Mouse (Mus musculus) stomach, postnatal 0 days (tissue): ENCODE data around the gene Gm20489. TPM values are rescaled to one million over a fixed set of nuclear protein-coding genes. Genes with fewer than 3 reads are reported as not detected.

Experiments used
- ATAC-seq: fragments of 200-750 bp; cut with Nextera tagmentation; 2 replicates; pipeline ENCODE4 v1.8.0; 2017; ENCODE audit not compliant: low FRiP score, low TSS enrichment
- DNase-seq: peaks from one replicate; pipeline ENCODE4 v3.0.0-alpha.2; 2016; ENCODE audit warnings: low spot score
- H3K27ac ChIP-seq: fragments of 300-500 bp; sonication (generic); replicated peaks from 2 replicates; pipeline ENCODE4 v1.5.1; 2014; ENCODE audit warnings: mild to moderate bottlenecking, control low read depth
- H3K27me3 ChIP-seq: fragments of 300-500 bp; sonication (generic); 2 replicates; pipeline ENCODE4 v1.6.1; 2014; ENCODE audit warnings: low read length; ENCODE audit not compliant: control insufficient read depth, insufficient read depth
- H3K36me3 ChIP-seq: fragments of 300-500 bp; sonication (generic); 2 replicates; pipeline ENCODE4 v1.6.1; 2014; ENCODE audit warnings: low read length, mixed read lengths; ENCODE audit not compliant: control insufficient read depth, insufficient read depth
- H3K4me1 ChIP-seq: fragments of 300-500 bp; sonication (generic); replicated peaks from 2 replicates; pipeline ENCODE4 v1.6.1; 2014; ENCODE audit warnings: antibody characterized with exemption; ENCODE audit not compliant: control insufficient read depth, insufficient read depth
- H3K4me2 ChIP-seq: fragments of 300-500 bp; sonication (generic); replicated peaks from 2 replicates; pipeline ENCODE4 v1.6.1; 2014; ENCODE audit warnings: low read depth, mild to moderate bottlenecking, control low read depth, moderate library complexity
- H3K4me3 ChIP-seq: fragments of 300-500 bp; sonication (generic); 2 replicates; pipeline ENCODE4 v1.5.1; 2014; ENCODE audit warnings: low read depth, low read length, control low read depth
- H3K9ac ChIP-seq: fragments of 300-500 bp; sonication (generic); 2 replicates; pipeline ENCODE4 v1.6.1; 2014; ENCODE audit warnings: mild to moderate bottlenecking, low read length, control low read depth, mixed read lengths
- H3K9me3 ChIP-seq: fragments of 300-500 bp; sonication (generic); 2 replicates; pipeline ENCODE4 v1.6.1; 2016; ENCODE audit warnings: low read length; ENCODE audit not compliant: control insufficient read depth
- CTCF ChIP-seq: IDR thresholded peaks from 2 replicates; pipeline ENCODE4 v1.5.1; 2016; ENCODE audit warnings: antibody characterized with exemption, low read depth, mild to moderate bottlenecking, moderate library complexity
- EP300 ChIP-seq: optimal IDR thresholded peaks from 2 replicates; pipeline ENCODE3; 2016; ENCODE audit warnings: antibody characterized with exemption
- WGBS: fragments of 180-500 bp; shearing (Covaris S2); extraction: QIAGEN DNeasy Blood & Tissue Kit; methylation state at CpG from one replicate; pipeline ENCODE4 v1.1.7; 2014; 5-methylcytosine and 5-hydroxymethylcytosine counted together
- polyA plus RNA-seq: library from polyadenylated mRNA; unstranded; fragments of >200 nt; fragmentation: Nextera tagmentation; extraction: Ambion mirVana; gene quantifications from 2 replicates; pipeline ENCODE4 v1.2.1, GENCODE M21; 2015

Gene Gm20489
- polyA plus RNA-seq, 1 experiment from 2014 or later = not detected

- Histone ChIP-seq H3K9me3 (no peaks in the 10 kb centered on the region), H3K9ac (peak overlapping the region; percentile 56), H3K27me3 (no peaks in the 10 kb centered on the region), H3K36me3 (no peaks in the 10 kb centered on the region), H3K4me3 (peak overlapping the region; percentile 47), H3K27ac (0 out of 2 replicates have a peak overlapping the region, but pooled peaks have one; percentile 45), H3K4me1 (no peaks in the 10 kb centered on the region), H3K4me2 (peak overlapping the region; percentile 74)
- no peak for TF ChIP-seq EP300
- DNase-seq (peak; percentile 18), ATAC-seq (peak; percentile 49)
- WGBS = 13% methylated on average over 26 of the region's 26 CpGs
These were observed 14.1 kb downstream of the Gm20489 start for GRCm38 (mm10) chrX:101254740-101255139.

GRCm38 (mm10) chrX:101253952-101254729 is 14.7 kb downstream of the Gm20489 start, which contains the start of gene Foxo4:
Gene Foxo4, plus strand, starts transcription at chrX:101254528.
- Histone ChIP-seq H3K9me3 (no peaks in the 10 kb centered on the region), H3K4me2 (peak within 1 kb of the TSS; percentile 74), H3K27me3 (no peaks in the 10 kb centered on the region), H3K9ac (peak within 1 kb of the TSS; percentile 56), H3K4me1 (no peaks in the 10 kb centered on the region), H3K36me3 (no peaks in the 10 kb centered on the region), H3K4me3 (peak within 1 kb of the TSS; percentile 47), H3K27ac (peak within 1 kb of the TSS; percentile 45; the same call in 1 of the 2 replicates)
- DNase-seq = peak; percentile 86
- 17% methylated on average over 40 of the region's 47 CpGs for WGBS
- peak; percentile 91 for ATAC-seq
- TF ChIP-seq EP300 = no peak

- Histone ChIP-seq H3K4me2 (no peak overlapping the region), H3K36me3 (no peaks in the 10 kb centered on the region), H3K27ac (no peak overlapping the region), H3K4me3 (no peak overlapping the region), H3K4me1 (no peaks in the 10 kb centered on the region), H3K9me3 (no peaks in the 10 kb centered on the region), H3K27me3 (no peaks in the 10 kb centered on the region), H3K9ac (no peak overlapping the region)
- 30% methylated on average over 1 of the region's 1 CpGs for WGBS
- no peak for ATAC-seq
- no peak for TF ChIP-seq CTCF
- TF ChIP-seq EP300 = no peak
- DNase-seq = no peak
These were observed 23.8 kb downstream of the Gm20489 start for GRCm38 (mm10) chrX:101245011-101245410.

GRCm38 (mm10) chrX:101222796-101223162 is 46.0 kb downstream of the Gm20489 start:
- Histone ChIP-seq H3K9ac (no peak overlapping the region), H3K36me3 (no peaks in the 10 kb centered on the region), H3K4me3 (peak overlapping the region; percentile 52), H3K9me3 (no peaks in the 10 kb centered on the region), H3K4me2 (peak overlapping the region; percentile 53), H3K27ac (no peak overlapping the region), H3K27me3 (no peaks in the 10 kb centered on the region), H3K4me1 (no peaks in the 10 kb centered on the region)
- WGBS = 25% methylated on average over 7 of the region's 7 CpGs
- TF ChIP-seq EP300 = no peak
- TF ChIP-seq CTCF = no peak
- no peak for DNase-seq
- 0 out of 2 replicates have a peak, but pooled peaks have one; percentile 11 for ATAC-seq

GRCm38 (mm10) chrX:101221834-101222795 is 46.7 kb downstream of the Gm20489 start, which contains the start of gene Snx12:
Gene Snx12, minus strand, starts transcription at chrX:101222563.
- DNase-seq (peak; percentile 83), ATAC-seq (peak; percentile 95)
- H3K9ac ChIP-seq = peak within 1 kb of the TSS; percentile 61
- no peaks in the 10 kb centered on the region for H3K36me3 ChIP-seq
- no peaks in the 10 kb centered on the region for H3K27me3 ChIP-seq
- H3K4me2 ChIP-seq = peak within 1 kb of the TSS; percentile 53
- TF ChIP-seq CTCF (no peak), EP300 (no peak)
- peak within 1 kb of the TSS; percentile 52 for H3K4me3 ChIP-seq
- peak within 1 kb of the TSS; percentile 73; the same call in 1 of the 2 replicates for H3K27ac ChIP-seq
- H3K4me1 ChIP-seq = no peaks in the 10 kb centered on the region
- H3K9me3 ChIP-seq = no peaks in the 10 kb centered on the region
- 8% methylated on average over 55 of the region's 55 CpGs for WGBS

Other genes starting within 250 kb of the Gm20489 start
- 0.08 TPM in 2 replicates for gene Tex11, start 209.4 kb downstream of the Gm20489 start, polyA plus RNA-seq
- gene Slc7a3, start 183.0 kb downstream of the Gm20489 start, polyA plus RNA-seq = 1.8 and 2.1 TPM in 2 replicates
- 35.7 and 40.0 TPM in 2 replicates for gene Snx12, start 46.5 kb downstream of the Gm20489 start, polyA plus RNA-seq
- 0.91 and 0.97 TPM in 2 replicates for gene Foxo4, start 14.5 kb downstream of the Gm20489 start, polyA plus RNA-seq
- gene Gm614, start 5.0 kb downstream of the Gm20489 start, polyA plus RNA-seq = not detected in 2 replicates
- gene Il2rg, start 768 bp downstream of the Gm20489 start, polyA plus RNA-seq = 3.3 and 3.8 TPM in 2 replicates
- gene Med12, start 5.0 kb upstream of the Gm20489 start, polyA plus RNA-seq = 10.1 and 11.7 TPM in 2 replicates
- 1.7 TPM in 2 replicates for gene Nlgn3, start 30.1 kb upstream of the Gm20489 start, polyA plus RNA-seq
- gene Gjb1, start 107.4 kb upstream of the Gm20489 start, polyA plus RNA-seq = 49.0 and 52.2 TPM in 2 replicates
- 12.2 and 13.2 TPM in 2 replicates for gene Zmym3, start 151.8 kb upstream of the Gm20489 start, polyA plus RNA-seq
- 107 and 119 TPM in 2 replicates for gene Nono, start 160.3 kb upstream of the Gm20489 start, polyA plus RNA-seq
- 1.2 and 1.8 TPM in 2 replicates for gene Itgb1bp2, start 180.1 kb upstream of the Gm20489 start, polyA plus RNA-seq